Mouse (Mus musculus) lung, postnatal 10 days (tissue): ENCODE measurements at regions not wholly inside any gene's neighbourhood (a gene's known extent, or its start where the extent isn't known, plus 50 kb on each side); places are given as distances from the start of the nearest gene placed in this dataset.

Experiments
- DNase-seq: peaks from one replicate; pipeline ENCODE4 v3.0.0; 2021

DNA sequence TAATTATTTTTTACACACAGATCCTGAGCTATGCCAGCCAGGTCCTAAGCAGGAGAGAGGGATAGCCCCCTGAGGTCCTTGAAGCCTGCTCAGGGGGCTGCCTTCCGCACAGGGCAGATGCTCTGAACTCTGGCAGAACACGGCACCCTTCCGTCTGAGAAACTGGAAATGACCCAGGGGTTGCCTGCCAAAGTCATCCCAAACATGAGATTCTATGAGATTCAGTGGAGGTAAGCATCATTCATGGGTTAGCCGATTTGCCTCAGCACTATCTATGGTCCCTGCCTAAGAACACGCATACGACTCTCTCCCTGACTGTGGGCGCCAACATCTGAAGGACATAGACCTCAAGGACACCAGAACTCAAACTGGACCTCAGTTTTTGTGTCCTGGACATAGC, 152.8 kb downstream of the Bcl11b start:
- no peak for DNase-seq

DNA sequence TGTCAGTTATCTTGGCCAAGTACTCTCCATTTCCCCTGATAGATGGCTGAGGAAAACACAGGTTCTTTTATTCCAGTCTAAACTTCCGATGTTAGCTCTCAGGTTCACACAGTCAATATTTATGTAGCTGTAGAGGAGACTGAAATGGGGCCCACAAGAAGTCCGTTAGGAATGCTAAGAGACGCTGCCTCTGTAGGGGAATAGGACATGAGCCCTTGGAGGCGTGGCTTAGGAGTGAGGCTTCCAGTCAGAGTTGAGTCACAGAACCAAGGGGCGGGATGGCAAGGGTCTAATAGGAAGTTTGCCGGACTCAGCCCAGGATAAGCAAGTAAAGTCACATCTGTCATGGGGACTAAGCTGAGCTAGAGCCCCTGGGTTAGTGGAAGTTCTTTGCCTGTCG, 150.5 kb downstream of the Bcl11b start:
- no peak for DNase-seq

DNA sequence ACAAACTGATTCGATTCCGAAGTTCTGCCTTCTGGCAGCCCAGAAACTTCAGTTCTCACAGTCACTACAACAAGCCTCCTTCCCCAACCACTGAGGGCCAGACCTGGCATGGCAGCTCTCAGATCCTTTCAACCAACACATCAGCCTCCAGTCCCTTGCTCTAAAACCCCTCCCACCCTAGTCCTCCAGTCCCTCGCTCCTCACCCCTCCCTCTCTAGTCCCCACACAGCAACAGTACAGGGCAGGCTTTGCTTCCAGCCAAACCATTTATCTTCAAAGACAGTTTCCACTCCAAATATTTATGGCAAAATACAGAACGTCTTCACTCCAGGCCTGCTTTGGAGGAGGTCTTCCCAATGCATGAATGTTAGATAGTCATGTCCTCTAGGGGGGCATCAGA, 147.9 kb downstream of the Bcl11b start:
- peak; percentile 22 for DNase-seq

DNA sequence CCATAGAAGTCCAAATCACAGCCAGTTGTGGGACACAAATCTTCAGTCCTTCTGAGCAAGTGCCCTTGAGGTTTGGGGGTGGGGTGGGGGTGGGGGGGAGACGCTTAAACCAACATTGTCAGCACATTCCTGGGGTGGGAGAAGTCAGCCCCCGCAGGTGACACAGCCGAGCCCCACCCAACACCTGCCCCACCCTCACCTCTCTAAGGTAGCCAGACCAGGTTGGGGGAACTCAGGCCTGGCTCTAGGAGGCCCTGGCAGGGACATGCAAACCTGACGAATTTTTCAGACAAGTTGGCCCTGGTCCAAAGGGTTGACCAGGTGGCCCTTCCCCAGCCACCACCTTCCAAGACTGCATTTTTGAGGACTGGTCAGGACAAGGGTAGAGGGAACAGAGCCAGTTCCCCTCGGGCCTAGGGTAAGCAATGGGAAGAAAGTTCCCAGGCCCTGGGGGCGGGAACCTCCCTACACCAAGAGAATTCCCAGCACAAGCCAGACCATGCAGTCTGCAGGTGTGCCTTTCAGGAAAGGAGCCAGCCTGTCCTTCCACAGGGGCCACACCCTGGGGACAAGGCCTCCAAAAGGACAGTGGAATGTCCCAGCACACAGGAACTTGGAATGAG, 146.9 kb downstream of the Bcl11b start:
- DNase-seq, result no peak

DNA sequence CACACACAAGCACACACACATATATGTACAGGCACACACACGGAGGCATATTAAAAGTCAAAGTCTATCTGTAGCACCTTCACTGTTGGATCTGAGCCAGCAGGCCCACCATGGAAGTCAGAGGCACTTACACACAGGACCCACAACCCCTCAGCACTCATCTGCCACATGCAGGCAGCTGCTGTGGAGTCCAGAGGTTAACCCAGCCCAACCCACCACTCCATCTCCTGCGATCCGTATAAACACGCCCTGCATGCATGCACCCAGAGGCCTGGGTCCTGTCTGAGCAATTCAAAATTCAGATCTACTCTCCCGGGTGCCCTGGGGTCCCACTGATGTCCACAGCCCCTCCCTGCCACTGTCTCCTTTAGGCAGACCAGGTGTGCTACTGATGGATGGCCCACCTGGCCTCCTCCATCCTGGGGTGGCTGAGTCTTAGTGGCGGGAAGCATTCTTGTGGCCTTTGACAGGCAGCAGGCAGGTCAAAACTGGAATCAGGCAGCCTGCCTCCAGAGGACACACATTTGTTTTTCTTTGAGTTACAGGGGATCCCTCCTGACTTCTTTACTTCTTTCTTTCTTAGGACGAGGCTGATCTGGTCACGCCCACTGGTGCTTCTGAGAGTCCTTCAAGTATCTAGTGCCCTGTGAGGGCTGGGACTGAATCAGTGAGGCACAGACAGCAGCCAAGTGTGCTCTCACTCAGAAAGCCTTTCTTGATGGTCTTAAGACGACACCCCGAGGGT, 144.7 kb downstream of the Bcl11b start:
- no peak for DNase-seq

DNA sequence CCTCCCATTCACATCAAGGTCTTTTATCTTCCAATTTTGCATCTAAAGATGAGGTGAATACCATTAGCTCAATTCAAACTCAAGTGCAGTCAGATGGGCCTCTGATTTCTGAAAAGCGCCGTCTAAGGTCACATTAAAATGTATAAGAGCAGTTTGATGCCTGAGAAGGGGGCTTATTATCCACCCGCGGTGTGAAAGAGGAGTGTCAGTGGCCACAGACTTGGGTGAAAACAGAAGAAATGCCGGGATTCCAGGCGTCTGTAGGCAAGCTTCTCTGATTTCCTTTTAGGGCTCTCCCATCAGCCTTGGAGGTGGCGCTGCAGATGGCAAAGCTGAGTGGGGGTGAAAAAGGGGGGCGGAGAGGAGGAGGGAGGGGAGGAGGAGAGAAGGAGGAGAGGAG, 143.7 kb downstream of the Bcl11b start:
- no peak for DNase-seq

DNA sequence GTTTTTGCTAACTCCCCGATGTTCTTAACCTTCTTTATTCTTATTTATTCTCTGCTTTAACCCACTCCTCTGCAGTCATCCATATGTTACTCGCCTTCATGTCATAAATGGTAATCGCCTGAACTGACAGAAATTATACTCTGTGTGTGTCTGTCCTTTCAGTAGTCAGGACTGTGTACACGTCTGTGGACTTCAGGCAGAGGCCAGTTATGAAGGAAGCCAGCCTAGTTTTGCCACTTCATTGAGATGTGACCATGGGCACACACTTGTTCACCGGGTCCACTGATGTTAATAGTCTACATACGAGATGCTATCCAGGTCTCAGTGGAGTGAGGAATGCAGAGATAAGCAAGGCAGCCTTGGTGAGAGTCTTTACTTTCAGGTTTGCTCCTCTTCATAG, 143.0 kb downstream of the Bcl11b start:
- no peak for DNase-seq
